Mouse (Mus musculus): ENCODE results near the gene Gprin1.

- TF ChIP-seq POLR2A (IDR thresholded peaks at IDR 0.05; ENCODE audit: low read depth, low read length) (no peak), CTCF (IDR thresholded peaks at IDR 0.05; ENCODE audit: extremely low read depth, insufficient read depth, insufficient read length, insufficient replicate concordance) (no peak)
Observed at GRCm38 (mm10) chr13:54710866-54711265, 38.8 kb downstream of the Gprin1 start.

All from spleen, adult 2 months (tissue).